Mouse (Mus musculus): Measurements from ENCODE around the gene Phrf1. TPM values are rescaled to one million over a fixed set of nuclear protein-coding genes. Genes with fewer than 3 reads are reported as not detected.

Gene Phrf1
- total and polyA plus RNA-seq, 3 experiments: 66.1 to 1,029 (median 91.2) TPM

GRCm38 (mm10) chr7:141265739-141266561 lies 37.4 kb downstream of the Phrf1 start, which contains the start of gene Irf7:
Irf7 (minus strand) TSS chr7:141266481.
- Histone ChIP-seq H3K9me3 (replicated peaks; ENCODE audit: insufficient read depth, low read length) (no peaks in the 10 kb centered on the region), H3K4me1 (ENCODE audit: control insufficient read depth in 1 of 2, insufficient read depth in 2 of 2, low read length in 2 of 2) (peaks cover 2 to 3% of the 10 kb centered on the region in 2 experiments; a peak in 2 of 4 replicates), H3K79me2 (ENCODE audit: control insufficient read depth, insufficient read depth, low read length, poor library complexity) (no peaks in the 10 kb centered on the region), H3K4me3 (ENCODE audit: control insufficient read depth in 1 of 2, insufficient read depth in 1 of 2, low read depth in 2 of 2, low read length in 2 of 2) (peak within 1 kb of the TSS; percentile 62 to 79), H3K27ac (ENCODE audit: control insufficient read depth, low read depth, low read length) (no peak within 1 kb of the TSS), H3K36me3 (ENCODE audit: control insufficient read depth in 1 of 2, insufficient read depth in 2 of 2, low read length in 2 of 2) (no peaks in the 10 kb centered on the region; a peak in 2 of 4 replicates), H3K9ac (ENCODE audit: control insufficient read depth, low read depth, low read length, poor library complexity, severe bottlenecking) (peak within 1 kb of the TSS; percentile 52), H3K27me3 (ENCODE audit: control insufficient read depth in 1 of 2, insufficient read depth in 2 of 2, low read length in 2 of 2) (no peaks in the 10 kb centered on the region)
- no peak for TF ChIP-seq CHD1 (IDR thresholded peaks at IDR 0.05; ENCODE audit: low read depth, low read length)
- TF ChIP-seq CHD2 (IDR thresholded peaks at IDR 0.05; ENCODE audit: low read length): no peak
- TF ChIP-seq MAZ (IDR thresholded peaks at IDR 0.05; ENCODE audit: low read depth, low read length): no peak; the same call in 1 of the 2 replicates
- 0 out of 2 replicates have a peak, but pooled peaks have one; percentile 33 for TF ChIP-seq HCFC1 (IDR thresholded peaks at IDR 0.05; ENCODE audit: low read depth, low read length)
- no peak for TF ChIP-seq BHLHE40 (IDR thresholded peaks at IDR 0.05; ENCODE audit: borderline replicate concordance, low read depth, low read length)
- no peak for TF ChIP-seq POLR2AphosphoS2 (IDR thresholded peaks at IDR 0.05; ENCODE audit: low read length)
- TF ChIP-seq ETS1 (IDR thresholded peaks at IDR 0.05; ENCODE audit: low read depth, low read length): no peak
- TF ChIP-seq MXI1 (IDR thresholded peaks at IDR 0.05; ENCODE audit: low read depth, low read length): peak; percentile 17; the same call in 1 of the 2 replicates
- TF ChIP-seq GATA1 (IDR thresholded peaks at IDR 0.05; ENCODE audit: low read depth, low read length): no peak
- peak; percentile 91 for TF ChIP-seq TBP (IDR thresholded peaks at IDR 0.05; ENCODE audit: low read depth, low read length)
- TF ChIP-seq MYB (IDR thresholded peaks at IDR 0.05; ENCODE audit: low read depth, low read length): no peak
- no peak for TF ChIP-seq MEF2A (IDR thresholded peaks at IDR 0.05; ENCODE audit: extremely low read depth, insufficient replicate concordance, low read depth, low read length, poor library complexity, severe bottlenecking)
- no peak for TF ChIP-seq ZMIZ1 (IDR thresholded peaks at IDR 0.05; ENCODE audit: low read depth, low read length)
- no peak for TF ChIP-seq POLR2AphosphoS5 (IDR thresholded peaks at IDR 0.05; ENCODE audit: borderline replicate concordance, low read depth, low read length)
- no peak for TF ChIP-seq ELF1 (IDR thresholded peaks at IDR 0.05; ENCODE audit: low read depth, low read length)
- TF ChIP-seq SIN3A (IDR thresholded peaks at IDR 0.05; ENCODE audit: low read length): 0 out of 2 replicates have a peak, but pooled peaks have one; percentile 53
- no peak for TF ChIP-seq MAFK (IDR thresholded peaks at IDR 0.05; ENCODE audit: borderline replicate concordance, low read depth, low read length)
- TF ChIP-seq NRF1 (IDR thresholded peaks at IDR 0.05; ENCODE audit: insufficient read depth, low read depth, low read length, poor library complexity, severe bottlenecking): no peak
- TF ChIP-seq RCOR1 (IDR thresholded peaks at IDR 0.05; ENCODE audit: low read depth, low read length): no peak
- no peak for TF ChIP-seq ZNF384 (IDR thresholded peaks at IDR 0.05; ENCODE audit: low read depth, low read length)
- no peak for TF ChIP-seq KAT2A (conservative IDR thresholded peaks at IDR 0.05; ENCODE audit: low read depth, low read length)
- no peak for TF ChIP-seq CTCF (IDR thresholded peaks at IDR 0.05 in 2 of 3, conservative IDR thresholded peaks at IDR 0.05 in 1 of 3; ENCODE audit: control insufficient read depth in 1 of 3, insufficient read depth in 1 of 3, low read depth in 2 of 3, low read length in 3 of 3, poor library complexity in 1 of 3, severe bottlenecking in 1 of 3)
- TF ChIP-seq USF1 (IDR thresholded peaks at IDR 0.05; ENCODE audit: low read depth, low read length): peak; percentile 48; the same call in 1 of the 2 replicates
- TF ChIP-seq JUND (IDR thresholded peaks at IDR 0.05; ENCODE audit: low read depth, low read length): no peak
- TF ChIP-seq POLR2A (IDR thresholded peaks at IDR 0.05; ENCODE audit: control insufficient read depth in 1 of 2, insufficient read depth in 1 of 2, low read depth in 1 of 2, low read length in 2 of 2, poor library complexity in 1 of 2): peak in 1 of 2 experiments; percentile 44; a peak in 1 of 4 replicates
- TF ChIP-seq MYC (IDR thresholded peaks at IDR 0.05; ENCODE audit: low read depth, low read length): no peak
- DNase-seq (ENCODE audit: low read depth, low spot score): peak; percentile 79

All from MEL (cell line).